Mouse (Mus musculus): ENCODE results near the gene Maf.

Gene Maf

DNA sequence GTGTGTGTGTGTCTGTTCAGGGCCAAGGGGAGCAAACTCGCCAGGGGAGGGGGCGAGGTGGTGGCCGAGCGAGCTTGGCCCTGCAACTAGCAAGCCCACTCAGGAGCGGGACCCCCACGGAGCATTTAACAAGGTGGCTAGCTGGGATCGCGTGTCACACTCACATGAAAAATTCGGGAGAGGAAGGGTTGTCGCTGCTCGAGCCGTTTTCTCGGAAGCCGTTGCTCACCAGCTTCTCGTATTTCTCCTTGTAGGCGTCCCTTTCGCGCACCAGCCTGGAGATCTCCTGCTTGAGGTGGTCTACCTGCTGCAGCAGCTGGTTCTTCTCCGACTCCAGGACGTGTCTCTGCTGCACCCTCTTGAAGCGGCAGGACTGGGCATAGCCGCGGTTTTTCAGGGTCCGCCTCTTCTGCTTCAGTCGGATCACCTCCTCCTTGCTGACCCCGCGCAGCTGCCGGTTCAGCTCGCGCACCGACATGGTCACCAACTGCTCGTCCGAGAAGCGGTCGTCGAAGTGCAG, 1.9 kb downstream of the Maf start:
- peak; percentile 14 to 67 for DNase-seq (ENCODE audit: low spot score in 2 of 2)

DNA sequence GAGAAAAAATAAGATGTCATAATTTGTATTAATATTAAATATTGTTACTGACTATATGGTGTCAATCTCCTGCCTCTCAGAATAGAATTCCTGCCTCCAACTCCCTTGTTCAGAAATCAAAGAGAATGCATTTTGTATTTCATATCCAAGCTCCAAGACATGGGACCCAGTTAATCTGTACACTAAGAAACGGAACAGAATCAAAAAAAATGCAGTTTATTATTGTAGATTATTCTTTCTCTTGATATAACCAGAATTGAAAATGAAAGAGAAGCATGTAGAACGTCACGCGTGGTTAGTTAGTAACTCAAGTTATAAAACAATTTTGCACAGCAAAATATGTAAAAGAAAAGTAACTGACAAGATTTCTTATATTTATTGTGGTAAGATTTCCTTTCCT, 4.5 kb downstream of the Maf start:
- no peak for DNase-seq (ENCODE audit: low spot score in 2 of 2)

- DNase-seq (ENCODE audit: low spot score in 2 of 2) = no peak
Observed at GRCm38 (mm10) chr8:115701001-115701400, 6.6 kb downstream of the Maf start.

DNA sequence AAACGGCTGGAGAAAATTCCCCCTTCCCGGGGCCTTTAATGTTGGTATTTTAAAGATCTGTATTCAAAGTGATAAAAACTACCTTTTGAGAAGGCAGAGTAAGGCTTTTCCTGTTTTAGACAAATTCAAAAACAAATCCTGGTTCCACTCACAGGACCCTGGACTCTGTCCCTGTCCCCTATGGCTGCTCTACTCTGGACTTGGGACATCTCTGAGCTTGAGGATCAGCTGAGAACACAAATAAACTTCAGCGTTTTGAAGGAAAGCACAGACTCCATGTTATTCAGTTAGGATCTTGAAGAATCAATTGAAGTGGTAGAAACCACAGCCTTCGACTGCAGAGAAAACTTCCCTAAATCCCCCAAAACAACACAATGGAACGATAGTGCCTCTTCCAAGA, 8.4 kb downstream of the Maf start:
- DNase-seq (ENCODE audit: low spot score in 2 of 2) = no peak

GRCm38 (mm10) chr8:115697410-115697809, 10.2 kb downstream of the Maf start:
- DNase-seq (ENCODE audit: low spot score in 2 of 2) = no peak

DNA sequence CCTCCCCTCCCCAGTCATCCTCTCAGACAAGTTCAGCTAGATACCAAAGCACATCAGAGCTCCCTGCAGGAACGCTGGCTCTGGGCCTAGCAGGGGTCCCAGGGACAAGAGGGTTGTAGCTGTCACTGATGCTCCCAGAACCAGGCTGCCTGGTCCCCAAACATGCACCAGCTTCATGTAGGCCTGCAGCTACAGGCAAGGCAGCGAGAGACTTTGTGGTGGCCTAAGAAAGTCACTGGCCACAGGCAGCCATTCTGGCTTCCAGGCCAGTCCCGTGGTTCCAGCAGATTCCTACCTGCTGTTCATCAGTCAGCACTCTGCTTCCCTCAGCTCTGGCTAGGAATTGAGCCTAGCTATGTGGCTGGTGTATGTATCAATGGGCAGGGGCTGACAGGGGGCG, 10.9 kb downstream of the Maf start:
- DNase-seq (ENCODE audit: low spot score in 2 of 2) = no peak

DNA sequence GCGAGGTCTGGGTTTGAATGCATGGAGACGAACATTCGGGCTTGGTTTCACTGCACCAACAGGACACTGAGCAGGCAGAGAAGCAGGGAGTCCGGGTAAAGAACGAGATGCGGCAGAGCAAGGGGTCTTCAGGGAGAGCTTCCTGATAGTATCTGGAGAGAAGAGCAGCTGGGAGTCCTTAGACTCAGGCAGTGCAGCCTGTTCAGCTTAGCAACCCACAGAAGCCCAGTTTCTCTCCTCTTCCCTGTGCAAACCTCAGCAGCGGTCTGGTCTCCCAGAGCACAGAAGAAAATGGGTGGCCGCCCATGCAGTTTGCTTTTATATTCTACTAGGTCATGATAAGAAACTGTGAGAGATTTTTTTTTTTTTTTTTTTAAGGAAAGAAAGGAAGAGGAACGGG, 20.2 kb downstream of the Maf start:
- no peak for DNase-seq (ENCODE audit: low spot score in 2 of 2)

DNA sequence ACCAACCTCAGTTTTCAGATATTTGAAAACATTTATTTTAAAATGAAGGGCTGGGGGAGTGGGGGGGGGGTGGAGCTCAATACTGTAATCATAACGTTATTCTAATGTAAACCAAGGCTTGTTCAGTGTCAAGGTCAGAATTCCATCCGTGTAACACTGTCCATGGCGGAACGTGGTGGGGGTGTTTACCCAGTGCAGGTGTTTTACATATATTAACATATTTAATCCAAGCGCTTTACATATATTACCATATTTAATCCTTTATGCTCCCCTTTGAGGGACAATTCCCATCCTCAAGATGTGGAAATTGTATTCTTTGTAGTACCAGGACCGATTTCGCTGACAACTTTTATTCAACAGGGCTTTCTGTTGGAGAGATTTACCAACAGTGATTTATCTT, 24.3 kb downstream of the Maf start:
- DNase-seq (ENCODE audit: low spot score in 2 of 2) = no peak

- no peak for DNase-seq (ENCODE audit: low spot score in 2 of 2)
Observed at GRCm38 (mm10) chr8:115679539-115679938, 28.1 kb downstream of the Maf start.

DNA sequence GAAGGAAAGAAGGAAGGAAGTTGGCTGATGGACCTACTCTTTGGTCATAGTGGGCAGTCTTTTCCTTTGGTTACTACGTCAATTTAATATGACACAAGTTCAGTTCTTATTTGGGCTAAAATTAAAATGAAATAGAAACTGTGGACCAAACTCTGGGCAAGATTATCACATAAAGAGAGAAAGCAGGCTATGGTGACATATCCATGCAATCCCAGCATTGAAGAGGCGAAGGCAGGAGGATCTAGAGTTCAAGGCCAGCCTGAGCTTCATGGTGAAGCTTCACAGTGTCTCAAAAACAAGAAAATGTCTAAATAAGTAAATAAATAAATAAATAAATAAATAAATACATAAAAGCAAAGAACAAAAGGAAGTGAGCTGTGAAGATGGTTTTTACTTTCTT, 42.7 kb downstream of the Maf start:
- DNase-seq (ENCODE audit: low spot score in 2 of 2) = no peak

DNA sequence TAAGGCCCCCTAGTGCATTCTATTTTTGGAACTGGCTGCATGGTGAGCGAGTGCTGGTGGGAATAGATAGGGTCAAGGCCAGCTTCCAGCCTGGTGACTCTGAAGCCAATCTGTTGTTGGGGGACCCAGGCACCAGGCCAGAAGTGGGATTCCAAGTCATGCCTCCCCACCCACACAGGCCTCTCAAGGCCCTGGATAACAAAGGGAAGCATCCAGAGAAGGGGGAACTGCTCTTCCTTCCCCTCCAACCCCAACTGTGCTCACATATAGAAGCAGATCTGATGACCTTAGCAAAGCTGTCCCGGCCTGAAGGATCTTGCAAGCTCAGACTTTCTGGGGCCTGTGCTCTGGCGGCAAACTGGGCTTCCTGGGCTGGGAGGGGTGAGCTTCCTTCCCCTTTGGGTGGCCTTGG, 57.5 kb downstream of the Maf start:
- peak in 1 of 2 experiments; percentile 18 for DNase-seq (ENCODE audit: low spot score in 2 of 2)

- DNase-seq (ENCODE audit: low spot score in 2 of 2) = no peak
Observed at GRCm38 (mm10) chr8:115645139-115645538, 62.5 kb downstream of the Maf start.

- no peak for DNase-seq (ENCODE audit: low spot score in 2 of 2)
Observed at GRCm38 (mm10) chr8:115641936-115642335, 65.7 kb downstream of the Maf start.

DNA sequence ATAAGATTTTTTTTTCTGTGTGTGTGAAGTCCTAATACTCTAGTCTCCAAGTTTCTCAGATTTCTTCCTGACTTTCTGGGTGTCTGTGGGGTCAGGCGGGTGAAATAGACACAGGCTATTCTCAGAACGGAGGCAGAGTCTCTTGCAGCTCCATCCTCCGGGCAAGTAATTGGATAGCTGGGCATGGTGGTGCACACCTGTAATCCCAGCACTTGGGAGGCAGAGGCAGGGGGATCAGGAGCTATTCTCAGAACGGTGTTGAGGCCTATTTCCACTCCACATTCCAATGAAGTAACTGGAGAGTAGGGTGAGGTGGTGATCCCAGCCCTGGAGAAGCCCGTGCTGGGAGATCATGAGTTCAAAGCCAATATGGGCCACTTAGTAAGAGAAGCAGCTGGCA, 67.6 kb downstream of the Maf start:
- DNase-seq (ENCODE audit: low spot score in 2 of 2) = no peak

DNA sequence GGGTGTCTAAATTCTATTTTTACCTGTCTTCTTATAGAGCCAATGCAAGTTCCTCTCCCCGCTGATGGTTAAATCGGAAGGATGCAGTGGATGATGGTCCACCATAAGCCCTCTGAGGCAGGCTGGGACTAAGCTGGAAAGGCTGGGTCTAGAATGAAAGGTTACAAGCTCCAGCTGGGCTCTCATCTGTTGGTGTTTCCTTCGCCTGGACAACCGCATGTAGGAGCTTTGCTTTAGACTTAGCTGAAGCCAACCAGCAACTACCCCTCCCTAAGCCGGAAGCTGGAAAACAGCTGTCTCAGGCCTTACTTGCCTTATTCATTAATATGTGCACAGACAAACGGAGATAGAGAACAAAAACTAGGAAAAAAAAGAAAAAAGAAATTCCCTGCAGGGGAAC, 70.8 kb downstream of the Maf start:
- no peak for DNase-seq (ENCODE audit: low spot score in 2 of 2)
